Comparison of ENCODE assay signal across 10 mouse cellular contexts in genomic region chr11:5879905-5880304, GRCm38 (mm10). TPM values are rescaled to one million over a fixed set of nuclear protein-coding genes. Genes with fewer than 3 reads are reported as not detected.
DNase-seq lines count a peak whose midpoint lies in the region; ATAC-seq and TF ChIP-seq lines count a peak whose summit lies in the region.
"Had no signal": no experiment of that assay in that cellular context is flagged by ENCODE, and none has a peak within 500 bp of the region (broad histone marks: within the 10 kb centered on the region; RNA-seq: fewer than 3 reads in every experiment).

No protein-coding gene starts in this region.

- no peak overlapping the region for H3K4me3 ChIP-seq in forebrain, embryonic 11.5 days (ENCODE audit: low read depth, low read length)
- H3K4me3 ChIP-seq in forebrain, embryonic 13.5 days = no peak overlapping the region
- no peak overlapping the region for H3K4me3 ChIP-seq in midbrain, postnatal 0 days (ENCODE audit: low read depth, low read length)
- no peak overlapping the region for H3K4me3 ChIP-seq in midbrain, embryonic 15.5 days
- H3K4me3 ChIP-seq: stomach, embryonic 15.5 days had no signal

- no peak for ATAC-seq in forebrain, embryonic 11.5 days (replicated peaks; ENCODE audit: low FRiP score)
- no peak for ATAC-seq in forebrain, embryonic 13.5 days
- ATAC-seq in midbrain, postnatal 0 days (ENCODE audit: low FRiP score) = no peak
- ATAC-seq in midbrain, embryonic 15.5 days (replicated peaks) = no peak

- H3K27me3 ChIP-seq in forebrain, embryonic 11.5 days (ENCODE audit: control insufficient read depth, insufficient read depth, low read length) = no peaks in the 10 kb centered on the region
- no peaks in the 10 kb centered on the region for H3K27me3 ChIP-seq in forebrain, embryonic 13.5 days
- no peaks in the 10 kb centered on the region for H3K27me3 ChIP-seq in midbrain, postnatal 0 days (ENCODE audit: insufficient read depth, low read length)
- no peaks in the 10 kb centered on the region for H3K27me3 ChIP-seq in midbrain, embryonic 15.5 days (replicated peaks)
- H3K27me3 ChIP-seq: stomach, embryonic 15.5 days had no signal

- 52% methylated on average over 5 of the region's 5 CpGs for WGBS in forebrain, embryonic 11.5 days
- 53% methylated on average over 5 of the region's 5 CpGs for WGBS in forebrain, embryonic 13.5 days
- 57% methylated on average over 5 of the region's 5 CpGs for WGBS in midbrain, postnatal 0 days
- 51% methylated on average over 5 of the region's 5 CpGs for WGBS in midbrain, embryonic 15.5 days

- H3K27ac ChIP-seq in forebrain, embryonic 11.5 days (ENCODE audit: low read depth, low read length) = no peak overlapping the region
- no peak overlapping the region for H3K27ac ChIP-seq in forebrain, embryonic 13.5 days
- H3K27ac ChIP-seq in midbrain, postnatal 0 days (ENCODE audit: low read depth, low read length) = no peak overlapping the region
- no peak overlapping the region for H3K27ac ChIP-seq in midbrain, embryonic 15.5 days
- H3K27ac ChIP-seq: stomach, embryonic 15.5 days had no signal

- peaks cover 7% of the 10 kb centered on the region; the same call in 1 of the 2 replicates for H3K4me1 ChIP-seq in forebrain, embryonic 11.5 days (replicated peaks; ENCODE audit: control insufficient read depth, insufficient read depth, low read length)
- peaks cover 21% of the 10 kb centered on the region for H3K4me1 ChIP-seq in forebrain, embryonic 13.5 days
- 0 out of 2 replicates have a peak, but pooled peaks cover 3% of the 10 kb centered on the region for H3K4me1 ChIP-seq in midbrain, postnatal 0 days (ENCODE audit: insufficient read depth, low read length)
- H3K4me1 ChIP-seq in midbrain, embryonic 15.5 days = peaks cover 29% of the 10 kb centered on the region

- TF ChIP-seq CTCF in midbrain, postnatal 0 days (IDR thresholded peaks at IDR 0.05) = peak; percentile 85

- H3K9ac ChIP-seq in forebrain, embryonic 11.5 days (ENCODE audit: low read length) = no peak overlapping the region
- no peak overlapping the region for H3K9ac ChIP-seq in forebrain, embryonic 13.5 days
- no peak overlapping the region for H3K9ac ChIP-seq in midbrain, postnatal 0 days (replicated peaks; ENCODE audit: low read length, poor library complexity, severe bottlenecking)
- no peak overlapping the region for H3K9ac ChIP-seq in midbrain, embryonic 15.5 days
- H3K9ac ChIP-seq: stomach, embryonic 15.5 days had no signal

- H3K36me3 ChIP-seq in forebrain, embryonic 11.5 days (ENCODE audit: control insufficient read depth, insufficient read depth, low read length) = no peaks in the 10 kb centered on the region
- H3K36me3 ChIP-seq in forebrain, embryonic 13.5 days (ENCODE audit: poor library complexity, severe bottlenecking) = peaks cover 17% of the 10 kb centered on the region
- peaks cover 2% of the 10 kb centered on the region for H3K36me3 ChIP-seq in midbrain, postnatal 0 days (ENCODE audit: insufficient read depth, low read length)
- H3K36me3 ChIP-seq in midbrain, embryonic 15.5 days (replicated peaks) = no peaks in the 10 kb centered on the region

- H3K9me3 ChIP-seq in forebrain, embryonic 11.5 days (ENCODE audit: control insufficient read depth, low read length) = no peaks in the 10 kb centered on the region
- no peaks in the 10 kb centered on the region for H3K9me3 ChIP-seq in forebrain, embryonic 13.5 days (replicated peaks)
- no peaks in the 10 kb centered on the region for H3K9me3 ChIP-seq in midbrain, postnatal 0 days (ENCODE audit: low read length)
- H3K9me3 ChIP-seq in midbrain, embryonic 15.5 days = no peaks in the 10 kb centered on the region
- H3K9me3 ChIP-seq: stomach, embryonic 15.5 days had no signal

- H3K4me2 ChIP-seq in forebrain, embryonic 11.5 days (ENCODE audit: low read depth, low read length, severe bottlenecking) = no peak overlapping the region
- H3K4me2 ChIP-seq in forebrain, embryonic 13.5 days = no peak overlapping the region
- no peak overlapping the region for H3K4me2 ChIP-seq in midbrain, postnatal 0 days (ENCODE audit: low read depth, low read length, poor library complexity, severe bottlenecking)
- no peak overlapping the region for H3K4me2 ChIP-seq in midbrain, embryonic 15.5 days
- H3K4me2 ChIP-seq: stomach, embryonic 15.5 days had no signal

- peak; percentile 83 for DNase-seq in forebrain, embryonic 11.5 days (ENCODE audit: low spot score)
- DNase-seq in midbrain, postnatal 0 days (ENCODE audit: low spot score) = peak; percentile 70
- DNase-seq in cerebellum, adult 9-10 months = peak; percentile 75
- DNase-seq in kidney, postnatal 36 days = peak; percentile 51 to 81
- peak; percentile 68 to 76 for DNase-seq in lung, postnatal 4 days
- DNase-seq in thymus, postnatal 0 days (ENCODE audit: low spot score) = peak; percentile 44

RNA-seq across cellular contexts. Expression of gene Pold2, which starts 1.8 kb away (rescaled TPM):
- 130 TPM in 2 replicates for polyA plus RNA-seq in forebrain, embryonic 11.5 days (2014; fragmentation: Nextera tagmentation; extraction: Ambion mirVana)
- polyA plus RNA-seq in forebrain, embryonic 13.5 days (2015; fragmentation: Nextera tagmentation; extraction: Ambion mirVana) = 100 and 102 TPM in 2 replicates
- total RNA-seq in midbrain, postnatal 0 days (2014; rRNA removed) = 21.3 and 30.3 TPM in 2 replicates
- 41.1 and 47.7 TPM in 2 replicates for polyA plus RNA-seq in midbrain, postnatal 0 days (2015; fragmentation: Nextera tagmentation; extraction: Ambion mirVana)
- 51.0 and 59.6 TPM in 2 replicates for polyA plus RNA-seq in midbrain, embryonic 15.5 days (2015; fragmentation: Nextera tagmentation; extraction: Ambion mirVana)
- polyA plus RNA-seq in thymus, postnatal 0 days (2015; fragmentation: Nextera tagmentation; extraction: Ambion mirVana) = 97.0 and 118 TPM in 2 replicates

RNA-seq across cellular contexts. Expression of gene Aebp1, which starts 18.2 kb away (rescaled TPM):
- 20.4 and 24.9 TPM in 2 replicates for polyA plus RNA-seq in forebrain, embryonic 11.5 days (2014; fragmentation: Nextera tagmentation; extraction: Ambion mirVana)
- 5.5 and 6.0 TPM in 2 replicates for polyA plus RNA-seq in forebrain, embryonic 13.5 days (2015; fragmentation: Nextera tagmentation; extraction: Ambion mirVana)
- 19.8 and 29.7 TPM in 2 replicates for total RNA-seq in midbrain, postnatal 0 days (2014; rRNA removed)
- 25.8 and 28.9 TPM in 2 replicates for polyA plus RNA-seq in midbrain, postnatal 0 days (2015; fragmentation: Nextera tagmentation; extraction: Ambion mirVana)
- polyA plus RNA-seq in midbrain, embryonic 15.5 days (2015; fragmentation: Nextera tagmentation; extraction: Ambion mirVana) = 21.9 and 27.7 TPM in 2 replicates
- polyA plus RNA-seq in thymus, postnatal 0 days (2015; fragmentation: Nextera tagmentation; extraction: Ambion mirVana) = 4.3 and 4.6 TPM in 2 replicates

RNA-seq across cellular contexts. Expression of gene Myl7, which starts 18.7 kb away (rescaled TPM):
- polyA plus RNA-seq in forebrain, embryonic 11.5 days (2014; fragmentation: Nextera tagmentation; extraction: Ambion mirVana) = 0.47 and 1.3 TPM in 2 replicates
- polyA plus RNA-seq in forebrain, embryonic 13.5 days (2015; fragmentation: Nextera tagmentation; extraction: Ambion mirVana) = 1.5 TPM in 1 of 2 replicates, not detected in the other
- total RNA-seq in midbrain, postnatal 0 days (2014; rRNA removed) = not detected in 2 replicates
- 0.31 TPM in 1 of 2 replicates, not detected in the other for polyA plus RNA-seq in midbrain, postnatal 0 days (2015; fragmentation: Nextera tagmentation; extraction: Ambion mirVana)
- polyA plus RNA-seq in midbrain, embryonic 15.5 days (2015; fragmentation: Nextera tagmentation; extraction: Ambion mirVana) = 1.6 TPM in 1 of 2 replicates, not detected in the other
- polyA plus RNA-seq in thymus, postnatal 0 days (2015; fragmentation: Nextera tagmentation; extraction: Ambion mirVana) = 6.8 and 7.0 TPM in 2 replicates
- total RNA-seq: layer of hippocampus, postnatal 36 days had no signal

RNA-seq across cellular contexts. Expression of gene Polm, which starts 42.1 kb away (rescaled TPM):
- polyA plus RNA-seq in forebrain, embryonic 11.5 days (2014; fragmentation: Nextera tagmentation; extraction: Ambion mirVana) = 8.8 and 8.9 TPM in 2 replicates
- polyA plus RNA-seq in forebrain, embryonic 13.5 days (2015; fragmentation: Nextera tagmentation; extraction: Ambion mirVana) = 7.6 and 7.8 TPM in 2 replicates
- total RNA-seq in midbrain, postnatal 0 days (2014; rRNA removed) = 6.6 and 10.7 TPM in 2 replicates
- polyA plus RNA-seq in midbrain, postnatal 0 days (2015; fragmentation: Nextera tagmentation; extraction: Ambion mirVana) = 5.7 and 6.2 TPM in 2 replicates
- polyA plus RNA-seq in midbrain, embryonic 15.5 days (2015; fragmentation: Nextera tagmentation; extraction: Ambion mirVana) = 8.4 and 8.8 TPM in 2 replicates
- 8.7 and 9.5 TPM in 2 replicates for polyA plus RNA-seq in thymus, postnatal 0 days (2015; fragmentation: Nextera tagmentation; extraction: Ambion mirVana)
